8 mouse cellular contexts compared by ENCODE assay signal in the genomic region with DNA sequence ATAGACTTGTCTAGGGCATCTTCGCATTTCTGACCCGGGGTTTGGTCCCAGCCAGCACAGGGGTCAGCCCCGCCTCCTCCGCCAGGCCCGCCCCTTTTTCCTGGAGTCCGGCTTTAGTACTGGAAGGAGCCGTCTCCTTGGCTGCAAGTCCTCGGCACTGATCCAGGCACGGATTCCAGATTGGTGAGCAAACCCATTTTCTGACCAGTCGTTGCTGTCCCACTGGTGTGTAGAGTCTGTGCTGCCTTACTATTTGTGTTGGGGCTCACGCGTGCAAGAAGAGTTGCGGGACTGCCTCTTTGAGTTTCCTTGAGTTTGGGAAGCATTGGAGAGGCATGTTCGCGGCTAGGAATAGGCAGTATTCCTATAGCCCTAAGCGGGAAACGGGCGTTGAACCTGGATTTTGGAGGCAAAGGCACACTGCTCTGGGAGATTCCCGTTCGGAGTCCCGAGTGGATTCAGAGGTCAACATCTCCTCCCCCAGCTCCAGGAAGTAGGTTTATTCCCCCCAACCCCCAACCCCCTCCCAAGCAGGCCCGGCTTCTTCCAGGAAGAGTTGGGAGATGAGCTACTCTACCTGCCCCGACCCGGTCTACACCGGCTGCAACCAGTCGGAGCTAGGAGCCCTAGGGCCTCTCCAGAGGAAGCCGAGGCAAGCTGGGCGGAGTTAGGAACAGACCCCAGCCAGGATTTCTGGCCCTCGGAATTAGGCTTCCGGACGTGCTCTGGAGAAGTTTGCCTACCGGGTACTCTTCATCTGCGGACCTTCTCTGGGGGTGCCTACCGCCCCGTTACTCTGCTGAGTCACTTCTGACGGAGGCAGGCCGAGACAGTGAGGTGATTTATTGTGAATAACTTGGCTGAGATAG. TPM values are rescaled to one million over a fixed set of nuclear protein-coding genes. Genes with fewer than 3 reads are reported as not detected.
A peak's percentile ranks its signal among the peaks of the same experiment; 100 is the strongest.
DNase-seq lines count a peak whose midpoint lies in the region; ATAC-seq lines count a peak whose summit lies in the region.

A gene (plus strand): TSS at position 93 of the 869 bp plus-strand sequence.

- WGBS in forebrain, embryonic 11.5 days = 2% methylated on average over 37 of the region's 37 CpGs
- WGBS in macrophage (ENCODE audit: missing documents) = 9% methylated on average over 36 of the region's 37 CpGs

- no peak within 1 kb of the TSS for H3K27ac ChIP-seq in forebrain, embryonic 11.5 days (ENCODE audit: low read depth, low read length)
- H3K27ac ChIP-seq in macrophage = no peak within 1 kb of the TSS

- intact Hi-C loops in heart, postnatal 10 days (cut with DNase I) = no loop called here

- H3K4me1 ChIP-seq in forebrain, embryonic 11.5 days (replicated peaks; ENCODE audit: control insufficient read depth, insufficient read depth, low read length) = no peaks in the 10 kb centered on the region

- ATAC-seq in forebrain, embryonic 11.5 days (replicated peaks; ENCODE audit: low FRiP score) = peak; percentile 83

- peak within 1 kb of the TSS; percentile 29 for H3K4me3 ChIP-seq in forebrain, embryonic 11.5 days (ENCODE audit: low read depth, low read length)
- H3K4me3 ChIP-seq in macrophage (ENCODE audit: inconsistent target) = peak within 1 kb of the TSS; percentile 54

- H3K9ac ChIP-seq in forebrain, embryonic 11.5 days (ENCODE audit: low read length) = peak within 1 kb of the TSS; percentile 44

- no peaks in the 10 kb centered on the region for H3K27me3 ChIP-seq in forebrain, embryonic 11.5 days (ENCODE audit: control insufficient read depth, insufficient read depth, low read length)

- DNase-seq in ES-CJ7 (ENCODE audit: low read depth, low spot score) (peak; percentile 98), MN1 (ENCODE audit: low spot score) (no peak)
- DNase-seq in adrenal gland, adult 8-10 months = peak; percentile 86
- DNase-seq in forebrain, embryonic 11.5 days (ENCODE audit: low spot score) = peak; percentile 70
- DNase-seq in heart, postnatal 10 days = peak; percentile 86 to 90
- peak; percentile 92 to 94 for DNase-seq in kidney, postnatal 36 days
- peak; percentile 11 for DNase-seq in retina, postnatal 7 days (ENCODE audit: low read depth, low spot score)

- H3K4me2 ChIP-seq in forebrain, embryonic 11.5 days (ENCODE audit: low read depth, low read length, severe bottlenecking) = peak within 1 kb of the TSS; percentile 57

- no peaks in the 10 kb centered on the region for H3K9me3 ChIP-seq in forebrain, embryonic 11.5 days (ENCODE audit: control insufficient read depth, low read length)

- H3K79me2 ChIP-seq in macrophage (ENCODE audit: inconsistent target) = no peaks in the 10 kb centered on the region

- H3K36me3 ChIP-seq in forebrain, embryonic 11.5 days (ENCODE audit: control insufficient read depth, insufficient read depth, low read length) = no peaks in the 10 kb centered on the region
- no peaks in the 10 kb centered on the region for H3K36me3 ChIP-seq in macrophage (ENCODE audit: inconsistent target)

RNA-seq across cellular contexts. Expression of the gene that starts here (rescaled TPM):
- total RNA-seq in adrenal gland, adult 8-10 months (2022) = 1 to 10 TPM in 2 of 4 experiments, under 1 TPM in 2; 0.41 to 1.8 (median 1.0) TPM
- polyA plus RNA-seq in forebrain, embryonic 11.5 days (2014; fragmentation: Nextera tagmentation; extraction: Ambion mirVana) = 2.7 and 3.3 TPM in 2 replicates
- 1 to 10 TPM in 1 of 2 experiments, under 1 TPM in 1; 0.45 to 1.7 TPM for total RNA-seq in heart, postnatal 10 days (2021)
- total RNA-seq in macrophage (2018; cell fraction: chromatin; rRNA removed) = 10 to 100 TPM in 16 of 26 experiments, 1 to 10 TPM in 10; 2.4 to 49.0 (median 12.5) TPM
- 1 to 10 TPM in 19 of 26 experiments, under 1 TPM in 7; 0.05 to 4.9 (median 1.4) TPM for total RNA-seq in macrophage (2018; cell fraction: cytosol; rRNA removed)
- 10 to 100 TPM in 11 of 26 experiments, 1 to 10 TPM in 13, under 1 TPM in 2; 0.64 to 26.8 (median 7.7) TPM for total RNA-seq in macrophage (2018; cell fraction: nucleus; rRNA removed)
- polyA plus RNA-seq in macrophage (2018) = 0.53 to 1.6 TPM (median 0.83 TPM) in 3 replicates
